Mouse (Mus musculus): Measurements from ENCODE around the gene Dip2c.

GRCm38 (mm10) chr13:9450276-9450675, 173.9 kb downstream of the Dip2c start:
- no peak for TF ChIP-seq CTCF (IDR thresholded peaks at IDR 0.05; ENCODE audit: low read depth)
- no peak for TF ChIP-seq EP300 (optimal IDR thresholded peaks at IDR 0.05)
